Mouse (Mus musculus) embryo, embryonic 10.5 days (tissue): ENCODE results near the gene CT030661.1.
"Not testable (repeated sequence)": the region's sequence is repeated elsewhere in the genome, so short reads cannot be mapped to it uniquely, and the experiment has no call there.

ENCODE experiments used
- DNase-seq: peaks from one replicate; pipeline ENCODE4 v3.0.0-alpha.2; 2015; ENCODE audit warnings: low spot score

CT030661.1 gene

GRCm38 (mm10) chr17:22314730-22315226 is at the start of gene CT030661.1:
CT030661.1 (minus strand) TSS chr17:22314837.
- DNase-seq: peak; percentile 99

GRCm38 (mm10) chr17:22363895-22364294 is 49.3 kb upstream of the CT030661.1 start:
- DNase-seq: no peak

GRCm38 (mm10) chr17:22361101-22361781 is 46.6 kb upstream of the CT030661.1 start, which contains the start of the genes Zfp944 and Zfp758:
Zfp944 (minus strand) TSS chr17:22361400.
Zfp758 (plus strand) TSS chr17:22361453.
- DNase-seq: peak; percentile 56

- DNase-seq: no peak
Measured at GRCm38 (mm10) chr17:22360572-22360971, 45.9 kb upstream of the CT030661.1 start.

- peak; percentile 46 for DNase-seq
Measured at GRCm38 (mm10) chr17:22352794-22353193, 38.2 kb upstream of the CT030661.1 start.

GRCm38 (mm10) chr17:22315247-22315646 is 610 bp upstream of the CT030661.1 start:
- DNase-seq: not testable (repeated sequence)

- DNase-seq: not testable (repeated sequence)
Measured at GRCm38 (mm10) chr17:22314219-22314618, 418 bp downstream of the CT030661.1 start.
